In the genomic region with DNA sequence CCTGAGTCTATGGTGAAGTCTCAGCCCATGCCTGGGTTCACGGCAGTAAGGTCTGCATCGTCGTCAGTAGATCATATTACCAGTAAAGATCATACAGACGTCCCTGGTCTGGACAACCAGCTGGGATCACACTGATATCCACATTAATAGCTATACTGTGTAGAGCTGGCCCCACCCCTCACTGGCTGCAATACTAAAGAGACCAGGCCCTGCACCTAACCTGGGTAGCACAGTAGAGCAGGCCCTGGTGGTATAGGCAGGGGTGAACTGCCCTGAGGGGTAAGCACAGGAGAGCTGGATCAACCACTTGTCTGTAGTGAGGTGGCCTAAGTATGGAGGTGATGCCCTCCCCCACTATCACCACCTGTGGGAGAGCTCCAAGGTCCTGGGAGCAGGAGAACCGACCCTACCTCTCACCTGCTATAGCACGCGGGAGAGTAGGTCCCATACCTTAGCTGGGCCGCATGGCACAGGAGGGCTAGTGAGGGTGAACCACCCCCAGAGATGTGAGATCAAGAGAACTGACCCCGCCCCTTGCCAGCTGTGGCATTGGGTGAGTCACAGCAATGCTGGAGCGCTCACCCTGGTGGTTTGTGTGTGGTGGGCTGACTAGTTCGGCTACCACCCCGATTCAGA, we compare ENCODE assay signal across 27 mouse cellular contexts. TPM values are rescaled to one million over a fixed set of nuclear protein-coding genes. Genes with fewer than 3 reads are reported as not detected.
DNase-seq lines count a peak whose midpoint lies in the region; ATAC-seq lines count a peak whose summit lies in the region.
"Had no signal": no experiment of that assay in that cellular context is flagged by ENCODE, and none has a peak within 500 bp of the region (broad histone marks: within the 10 kb centered on the region; RNA-seq: fewer than 3 reads in every experiment).

No protein-coding gene starts in this region.

- intact Hi-C loops in left cerebral cortex, postnatal 36 days (cut with DNase I): no loop called here

- H3K27ac ChIP-seq in heart, embryonic 15.5 days: no peak overlapping the region
- no peak overlapping the region for H3K27ac ChIP-seq in heart, embryonic 10.5 days
- no peak overlapping the region for H3K27ac ChIP-seq in lung, embryonic 15.5 days
- no peak overlapping the region for H3K27ac ChIP-seq in neural tube, embryonic 13.5 days (replicated peaks)
- H3K27ac ChIP-seq: forebrain, embryonic 15.5 days; kidney, postnatal 0 days; layer of hippocampus, adult 2 months; liver, embryonic 14.5 days had no signal

- WGBS in heart, embryonic 15.5 days: 78% methylated on average over 12 of the region's 12 CpGs
- 82% methylated on average over 12 of the region's 12 CpGs for WGBS in heart, embryonic 10.5 days
- whole genome bisulfite sequencing in lung, embryonic 15.5 days: 81% methylated on average over 12 of the region's 12 CpGs
- WGBS in neural tube, embryonic 13.5 days: 87% methylated on average over 12 of the region's 12 CpGs

- H3K4me3 ChIP-seq in heart, embryonic 15.5 days: no peak overlapping the region
- no peak overlapping the region for H3K4me3 ChIP-seq in heart, embryonic 10.5 days
- no peak overlapping the region for H3K4me3 ChIP-seq in lung, embryonic 15.5 days
- H3K4me3 ChIP-seq in neural tube, embryonic 13.5 days: no peak overlapping the region
- H3K4me3 ChIP-seq: forebrain, embryonic 15.5 days; layer of hippocampus, adult 2 months had no signal

- no peak for DNase-seq in heart, embryonic 10.5 days (ENCODE audit: low spot score)
- no peak for DNase-seq in lung, postnatal 36 days
- no peak for DNase-seq in neural tube, embryonic 10.5 days (ENCODE audit: extremely low spot score, low spot score)
- no peak for DNase-seq in left cerebral cortex, postnatal 36 days (ENCODE audit: low spot score in 2 of 2)
- DNase-seq: adrenal gland, postnatal 14 days; cerebellum, adult 9-11 months; gastrocnemius, postnatal 36 days; heart, postnatal 10 days; kidney, adult 11 months; layer of hippocampus, postnatal 36 days; right cerebral cortex, postnatal 25 days; thymus, adult 18-20 months; thymus, postnatal 4 days had no signal

- no peaks in the 10 kb centered on the region for H3K4me1 ChIP-seq in heart, embryonic 15.5 days (replicated peaks)
- no peaks in the 10 kb centered on the region for H3K4me1 ChIP-seq in heart, embryonic 10.5 days
- no peaks in the 10 kb centered on the region for H3K4me1 ChIP-seq in lung, embryonic 15.5 days
- no peaks in the 10 kb centered on the region for H3K4me1 ChIP-seq in neural tube, embryonic 13.5 days (replicated peaks)
- H3K4me1 ChIP-seq: forebrain, embryonic 15.5 days had no signal

- H3K36me3 ChIP-seq in heart, embryonic 15.5 days: no peaks in the 10 kb centered on the region
- H3K36me3 ChIP-seq in heart, embryonic 10.5 days: no peaks in the 10 kb centered on the region
- no peaks in the 10 kb centered on the region for H3K36me3 ChIP-seq in lung, embryonic 15.5 days
- H3K36me3 ChIP-seq in neural tube, embryonic 13.5 days: no peaks in the 10 kb centered on the region
- H3K36me3 ChIP-seq: forebrain, embryonic 15.5 days had no signal

- no peak overlapping the region for H3K9ac ChIP-seq in heart, embryonic 15.5 days
- H3K9ac ChIP-seq in lung, embryonic 15.5 days: no peak overlapping the region
- H3K9ac ChIP-seq in neural tube, embryonic 13.5 days: no peak overlapping the region
- H3K9ac ChIP-seq: forebrain, embryonic 15.5 days; liver, embryonic 14.5 days had no signal

- H3K9me3 ChIP-seq in heart, embryonic 15.5 days (replicated peaks): no peaks in the 10 kb centered on the region
- H3K9me3 ChIP-seq in heart, embryonic 10.5 days: no peaks in the 10 kb centered on the region
- H3K9me3 ChIP-seq in lung, embryonic 15.5 days: no peaks in the 10 kb centered on the region
- H3K9me3 ChIP-seq in neural tube, embryonic 13.5 days: no peaks in the 10 kb centered on the region
- H3K9me3 ChIP-seq: forebrain, embryonic 15.5 days had no signal

- ATAC-seq in heart, embryonic 15.5 days (replicated peaks; ENCODE audit: insufficient number of reproducible peaks, insufficient read depth, low FRiP score, low read depth): peak; percentile 27; the same call in 1 of the 2 replicates
- ATAC-seq in lung, embryonic 15.5 days (ENCODE audit: borderline replicate concordance, extremely low read depth, low FRiP score, low TSS enrichment): peak; percentile 42
- peak; percentile 43; the same call in 1 of the 2 replicates for ATAC-seq in neural tube, embryonic 13.5 days (ENCODE audit: low read depth)
- ATAC-seq: forebrain, embryonic 15.5 days had no signal

- H3K27me3 ChIP-seq in heart, embryonic 15.5 days: no peaks in the 10 kb centered on the region
- no peaks in the 10 kb centered on the region for H3K27me3 ChIP-seq in heart, embryonic 10.5 days (ENCODE audit: insufficient read depth, poor library complexity, severe bottlenecking)
- no peaks in the 10 kb centered on the region for H3K27me3 ChIP-seq in lung, embryonic 15.5 days
- H3K27me3 ChIP-seq in neural tube, embryonic 13.5 days: no peaks in the 10 kb centered on the region
- H3K27me3 ChIP-seq: CH12.LX; forebrain, embryonic 15.5 days had no signal

- H3K4me2 ChIP-seq in heart, embryonic 15.5 days: no peak overlapping the region
- H3K4me2 ChIP-seq in lung, embryonic 15.5 days: no peak overlapping the region
- H3K4me2 ChIP-seq in neural tube, embryonic 13.5 days: no peak overlapping the region
- H3K4me2 ChIP-seq: forebrain, embryonic 15.5 days had no signal

RNA-seq across cellular contexts. Expression of a gene that starts 10.0 kb away (rescaled TPM):
- polyA plus RNA-seq in heart, embryonic 15.5 days (2015; fragmentation: Nextera tagmentation; extraction: Ambion mirVana): not detected in 2 replicates
- not detected in 2 replicates for polyA plus RNA-seq in heart, embryonic 10.5 days (2016; fragmentation: Nextera tagmentation; extraction: Ambion mirVana)
- polyA plus RNA-seq in lung, embryonic 15.5 days (2015; fragmentation: Nextera tagmentation; extraction: Ambion mirVana): not detected in 2 replicates
- not detected in 2 replicates for polyA plus RNA-seq in neural tube, embryonic 13.5 days (2015; fragmentation: Nextera tagmentation; extraction: Ambion mirVana)
- total RNA-seq in left cerebral cortex, postnatal 36 days (2021): not detected
- total RNA-seq: adrenal gland, postnatal 14 days; CH12.LX; gastrocnemius, postnatal 36 days; heart, postnatal 10 days; layer of hippocampus, adult 2 months; layer of hippocampus, postnatal 36 days; left cerebral cortex, postnatal 14 days; MEL had no signal
- polyA plus RNA-seq: brain, embryonic 14.5 days; forebrain, embryonic 15.5 days; kidney, postnatal 0 days; liver, embryonic 14.5 days; lung, embryonic 16.5 days; spleen, adult 2 months; stomach, embryonic 14.5 days had no signal

RNA-seq across cellular contexts. Expression of a gene that starts 30.3 kb away (rescaled TPM):
- not detected in 2 replicates for polyA plus RNA-seq in heart, embryonic 15.5 days (2015; fragmentation: Nextera tagmentation; extraction: Ambion mirVana)
- polyA plus RNA-seq in heart, embryonic 10.5 days (2016; fragmentation: Nextera tagmentation; extraction: Ambion mirVana): not detected in 2 replicates
- not detected in 2 replicates for polyA plus RNA-seq in lung, embryonic 15.5 days (2015; fragmentation: Nextera tagmentation; extraction: Ambion mirVana)
- polyA plus RNA-seq in neural tube, embryonic 13.5 days (2015; fragmentation: Nextera tagmentation; extraction: Ambion mirVana): not detected in 2 replicates
- total RNA-seq in left cerebral cortex, postnatal 36 days (2021): not detected
- total RNA-seq: adrenal gland, postnatal 14 days; CH12.LX; gastrocnemius, postnatal 36 days; heart, postnatal 10 days; layer of hippocampus, adult 2 months; layer of hippocampus, postnatal 36 days; left cerebral cortex, postnatal 14 days; MEL had no signal
- polyA plus RNA-seq: forebrain, embryonic 15.5 days; kidney, postnatal 0 days; liver, embryonic 14.5 days; lung, embryonic 16.5 days; spleen, adult 2 months; stomach, embryonic 14.5 days had no signal

RNA-seq across cellular contexts. Expression of a gene that starts 57.9 kb away (rescaled TPM):
- polyA plus RNA-seq in heart, embryonic 15.5 days (2015; fragmentation: Nextera tagmentation; extraction: Ambion mirVana): not detected in 2 replicates
- polyA plus RNA-seq in heart, embryonic 10.5 days (2016; fragmentation: Nextera tagmentation; extraction: Ambion mirVana): not detected in 2 replicates
- polyA plus RNA-seq in lung, embryonic 15.5 days (2015; fragmentation: Nextera tagmentation; extraction: Ambion mirVana): not detected in 2 replicates
- polyA plus RNA-seq in neural tube, embryonic 13.5 days (2015; fragmentation: Nextera tagmentation; extraction: Ambion mirVana): not detected in 2 replicates
- total RNA-seq in left cerebral cortex, postnatal 36 days (2021): not detected
- total RNA-seq: adrenal gland, postnatal 14 days; CH12.LX; gastrocnemius, postnatal 36 days; heart, postnatal 10 days; layer of hippocampus, adult 2 months; layer of hippocampus, postnatal 36 days; left cerebral cortex, postnatal 14 days; MEL had no signal
- polyA plus RNA-seq: brain, embryonic 14.5 days; forebrain, embryonic 15.5 days; kidney, postnatal 0 days; liver, embryonic 14.5 days; lung, embryonic 16.5 days; spleen, adult 2 months; stomach, embryonic 14.5 days had no signal
